Mouse (Mus musculus) lung, postnatal 0 days (tissue): ENCODE results near the gene Pitpnb. TPM values are rescaled to one million over a fixed set of nuclear protein-coding genes. Genes with fewer than 3 reads are reported as not detected.

Experiments used
- ATAC-seq: fragments of 200-750 bp; cut with Nextera tagmentation; 2 replicates; pipeline ENCODE4 v1.8.0; 2017; ENCODE audit warnings: moderate library complexity
- DNase-seq: peaks from one replicate; pipeline ENCODE4 v3.0.0-alpha.2; 2016; ENCODE audit warnings: low spot score
- H3K27ac ChIP-seq: fragments of 300-500 bp; sonication (generic); 2 replicates; pipeline ENCODE4 v1.5.1; 2014; ENCODE audit warnings: antibody characterized with exemption, mild to moderate bottlenecking, low read length, mixed read lengths
- H3K27me3 ChIP-seq: fragments of 300-500 bp; sonication (generic); replicated peaks from 2 replicates; pipeline ENCODE4 v1.6.1; 2014; ENCODE audit warnings: low read length, mixed read lengths; ENCODE audit not compliant: insufficient read depth
- H3K36me3 ChIP-seq: fragments of 300-500 bp; sonication (generic); 2 replicates; pipeline ENCODE4 v1.6.1; 2014; ENCODE audit warnings: low read length, mixed read lengths; ENCODE audit not compliant: insufficient read depth
- H3K4me1 ChIP-seq: fragments of 300-500 bp; sonication (generic); 2 replicates; pipeline ENCODE4 v1.6.1; 2014; ENCODE audit warnings: antibody characterized with exemption, low read depth, low read length, mixed read lengths; ENCODE audit not compliant: insufficient read depth
- H3K4me2 ChIP-seq: fragments of 300-500 bp; sonication (generic); replicated peaks from 2 replicates; pipeline ENCODE4 v1.6.1; 2014; ENCODE audit warnings: low read depth, mild to moderate bottlenecking, low read length, moderate library complexity, mixed read lengths
- H3K4me3 ChIP-seq: fragments of 300-500 bp; sonication (generic); 2 replicates; pipeline ENCODE4 v1.5.1; 2014; ENCODE audit warnings: low read depth, low read length
- H3K9ac ChIP-seq: fragments of 300-500 bp; sonication (generic); replicated peaks from 2 replicates; pipeline ENCODE4 v1.6.1; 2014; ENCODE audit warnings: low read depth, mild to moderate bottlenecking
- H3K9me3 ChIP-seq: fragments of 300-500 bp; sonication (generic); 2 replicates; pipeline ENCODE4 v1.6.1; 2016; ENCODE audit warnings: low read length, mixed read lengths
- CTCF ChIP-seq: IDR thresholded peaks from 2 replicates; pipeline ENCODE4 v1.5.1; 2016; ENCODE audit warnings: antibody characterized with exemption, mild to moderate bottlenecking
- EP300 ChIP-seq: IDR thresholded peaks from 2 replicates; pipeline ENCODE4 v1.6.1; 2016; ENCODE audit warnings: antibody characterized with exemption, mild to moderate bottlenecking, control low read depth
- WGBS: fragments of 180-500 bp; shearing (Covaris S2); extraction: QIAGEN DNeasy Blood & Tissue Kit; methylation state at CpG from one replicate; pipeline ENCODE4 v1.1.7; 2014; 5-methylcytosine and 5-hydroxymethylcytosine counted together
- polyA plus RNA-seq: library from polyadenylated mRNA; unstranded; fragments of >200 nt; fragmentation: Nextera tagmentation; extraction: Ambion mirVana; gene quantifications from 2 replicates; pipeline ENCODE4 v1.2.1, GENCODE M21; 2015

Pitpnb gene
- polyA plus RNA-seq, 1 experiment from 2014 or later: 56.4 TPM

DNA sequence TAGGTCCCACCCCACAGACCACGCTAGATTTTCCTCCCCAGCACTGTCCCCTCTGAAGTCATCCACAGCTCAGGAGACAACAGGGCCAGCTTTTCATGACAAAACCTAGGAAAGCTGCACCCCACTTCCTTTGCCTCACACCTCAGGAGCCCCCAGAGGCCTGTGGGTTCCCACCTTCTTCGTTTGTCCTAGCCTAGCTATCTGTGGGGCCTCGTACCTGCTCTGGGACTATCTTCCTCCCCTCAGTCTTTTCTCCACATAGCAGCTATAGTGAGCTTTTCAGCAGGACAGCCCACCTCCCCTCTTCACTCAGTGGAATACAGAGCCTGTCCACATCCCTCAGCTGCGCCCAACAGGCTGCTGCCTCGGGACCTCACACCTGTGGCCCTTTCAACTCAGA lies 32.8 kb upstream of the Pitpnb start:
- 62% methylated on average over 5 of the region's 5 CpGs for WGBS
- Histone ChIP-seq H3K36me3 (no peaks in the 10 kb centered on the region), H3K9me3 (no peaks in the 10 kb centered on the region), H3K4me3 (no peak overlapping the region), H3K4me2 (no peak overlapping the region), H3K9ac (no peak overlapping the region), H3K4me1 (no peaks in the 10 kb centered on the region), H3K27me3 (no peaks in the 10 kb centered on the region), H3K27ac (no peak overlapping the region)
- DNase-seq: no peak
- TF ChIP-seq CTCF (no peak), EP300 (no peak)
- no peak for ATAC-seq

DNA sequence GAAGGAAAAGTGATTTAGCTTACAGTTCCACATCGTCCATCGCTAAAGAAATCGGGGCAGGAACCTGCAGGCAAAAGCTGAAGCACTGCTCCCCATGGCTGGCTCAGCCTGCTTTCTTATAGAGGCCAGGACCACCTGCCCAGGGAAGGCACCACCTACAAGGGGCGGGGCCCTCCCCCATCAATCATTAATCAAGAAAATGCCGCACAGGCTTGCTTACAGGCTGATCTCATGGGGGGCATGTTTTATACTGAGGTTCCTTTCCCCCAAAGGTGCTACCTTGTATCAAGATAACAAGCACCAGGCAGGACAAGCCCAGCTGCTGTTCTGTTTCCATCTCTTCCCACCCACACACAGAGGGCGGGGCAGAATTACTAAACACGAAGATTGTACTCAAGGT lies 31.9 kb upstream of the Pitpnb start:
- TF ChIP-seq CTCF: no peak
- no peak for TF ChIP-seq EP300
- no peaks in the 10 kb centered on the region for H3K27me3 ChIP-seq
- H3K36me3 ChIP-seq: no peaks in the 10 kb centered on the region
- no peaks in the 10 kb centered on the region for H3K4me1 ChIP-seq
- H3K27ac ChIP-seq: no peak overlapping the region
- H3K4me3 ChIP-seq: no peak overlapping the region
- H3K4me2 ChIP-seq: no peak overlapping the region
- H3K9me3 ChIP-seq: no peaks in the 10 kb centered on the region
- DNase-seq (no peak), ATAC-seq (no peak)
- WGBS: 41% methylated on average over 7 of the region's 7 CpGs
- no peak overlapping the region for H3K9ac ChIP-seq

DNA sequence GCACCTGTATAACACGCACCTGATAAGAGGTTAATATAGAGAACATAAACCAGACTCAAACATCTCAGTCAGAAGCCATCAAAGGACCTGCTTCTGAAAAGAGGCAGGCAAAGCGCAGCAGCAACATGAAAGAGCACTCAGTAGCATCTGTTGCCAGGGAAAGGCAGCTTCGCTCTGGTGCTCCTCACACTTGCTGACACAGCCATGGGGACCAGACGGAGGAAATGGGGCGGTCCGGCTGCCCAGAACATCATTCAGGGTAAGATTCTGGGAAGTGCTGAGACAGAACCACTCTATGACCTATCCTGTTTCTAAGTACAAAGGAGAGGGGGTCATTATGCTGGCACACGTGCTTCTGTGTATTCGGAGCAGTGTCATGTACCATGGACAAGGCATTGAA lies 29.8 kb upstream of the Pitpnb start:
- no peaks in the 10 kb centered on the region for H3K27me3 ChIP-seq
- DNase-seq (no peak), ATAC-seq (no peak)
- H3K9me3 ChIP-seq: no peaks in the 10 kb centered on the region
- no peaks in the 10 kb centered on the region for H3K36me3 ChIP-seq
- no peak for TF ChIP-seq EP300
- TF ChIP-seq CTCF: no peak
- no peak overlapping the region for H3K4me3 ChIP-seq
- no peak overlapping the region for H3K9ac ChIP-seq
- no peak overlapping the region for H3K4me2 ChIP-seq
- 75% methylated on average over 8 of the region's 8 CpGs for WGBS
- H3K4me1 ChIP-seq: no peaks in the 10 kb centered on the region
- no peak overlapping the region for H3K27ac ChIP-seq

DNA sequence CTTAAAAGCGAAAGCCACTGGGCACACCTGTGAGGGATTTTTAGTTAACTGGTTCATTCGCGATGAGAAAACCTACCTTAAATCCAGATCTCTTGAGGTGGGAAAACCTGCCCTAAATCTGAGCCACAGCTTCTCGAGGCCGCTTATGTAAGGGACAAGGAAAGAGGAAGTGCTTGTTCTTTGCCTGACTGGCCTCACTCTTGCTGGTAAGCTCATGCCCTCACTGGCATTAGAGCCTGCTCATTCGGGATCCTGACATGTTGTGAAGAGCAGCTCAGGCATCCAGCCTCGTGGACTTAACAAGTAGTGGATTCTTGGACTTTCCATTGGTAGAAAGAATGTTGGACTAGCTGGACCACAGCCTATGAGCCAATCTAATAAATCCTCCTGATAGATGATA lies 28.8 kb upstream of the Pitpnb start:
- Histone ChIP-seq H3K4me2 (no peak overlapping the region), H3K4me1 (no peaks in the 10 kb centered on the region), H3K36me3 (no peaks in the 10 kb centered on the region), H3K27ac (no peak overlapping the region), H3K9me3 (no peaks in the 10 kb centered on the region), H3K27me3 (no peaks in the 10 kb centered on the region), H3K9ac (no peak overlapping the region), H3K4me3 (no peak overlapping the region)
- no peak for ATAC-seq
- no peak for TF ChIP-seq EP300
- no peak for TF ChIP-seq CTCF
- 62% methylated on average over 7 of the region's 7 CpGs for WGBS
- DNase-seq: no peak

DNA sequence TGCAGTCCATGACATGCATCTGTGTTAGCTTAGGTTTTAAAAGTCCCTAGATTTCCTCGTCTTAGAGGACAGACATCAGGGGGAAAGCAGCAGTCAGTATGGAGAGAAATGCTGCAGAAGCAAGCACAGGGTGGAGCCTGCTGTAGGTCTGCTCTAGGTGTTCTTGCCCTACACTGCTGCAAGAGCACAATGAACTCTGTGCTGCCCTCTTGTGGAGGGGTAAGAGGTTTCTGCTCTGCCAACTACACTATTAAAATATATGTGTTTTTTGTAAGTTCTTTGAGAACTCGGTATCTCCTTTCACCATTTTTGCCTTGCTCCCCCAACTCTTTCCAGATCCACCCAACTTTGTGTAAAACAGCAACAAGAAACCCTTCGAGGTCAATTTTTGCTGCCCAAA lies 25.8 kb upstream of the Pitpnb start:
- TF ChIP-seq CTCF: no peak; the same call in 1 of the 2 replicates
- TF ChIP-seq EP300: no peak
- no peak overlapping the region for H3K4me3 ChIP-seq
- no peak for ATAC-seq

DNA sequence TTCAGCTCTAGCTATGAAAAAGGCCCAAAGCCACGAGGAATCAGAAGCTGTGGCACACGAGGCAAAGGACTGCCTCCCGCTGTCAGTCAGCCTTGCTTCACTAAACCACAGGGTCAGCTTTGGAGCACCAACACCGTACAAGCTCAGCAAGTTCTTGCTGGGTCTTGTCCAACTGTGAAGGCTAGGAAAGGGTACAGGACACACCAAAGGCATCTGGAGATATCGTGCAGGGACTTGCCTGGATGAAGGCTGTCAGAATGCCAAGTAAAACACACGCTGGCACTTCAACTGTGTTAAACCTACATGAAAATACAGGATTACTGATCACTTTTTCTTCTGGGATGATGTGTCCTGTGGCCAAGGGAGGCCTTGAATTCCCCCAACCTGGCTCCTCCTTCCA lies 20.4 kb upstream of the Pitpnb start:
- no peaks in the 10 kb centered on the region for H3K4me1 ChIP-seq
- H3K36me3 ChIP-seq: no peaks in the 10 kb centered on the region
- TF ChIP-seq EP300: no peak
- no peak for TF ChIP-seq CTCF
- WGBS: 48% methylated on average over 6 of the region's 6 CpGs
- no peak overlapping the region for H3K4me2 ChIP-seq
- no peak overlapping the region for H3K9ac ChIP-seq
- no peak overlapping the region for H3K27ac ChIP-seq
- H3K4me3 ChIP-seq: no peak overlapping the region
- H3K9me3 ChIP-seq: no peaks in the 10 kb centered on the region
- no peaks in the 10 kb centered on the region for H3K27me3 ChIP-seq
- DNase-seq (no peak), ATAC-seq (no peak)

More for the DNA sequence above, 25.8 kb upstream of the Pitpnb start:
- Histone ChIP-seq H3K9me3 (no peaks in the 10 kb centered on the region), H3K27me3 (no peaks in the 10 kb centered on the region), H3K27ac (no peak overlapping the region), H3K4me1 (no peaks in the 10 kb centered on the region), H3K4me2 (no peak overlapping the region), H3K9ac (no peak overlapping the region), H3K36me3 (no peaks in the 10 kb centered on the region)
- 88% methylated on average over 3 of the region's 3 CpGs for WGBS
- DNase-seq: no peak

DNA sequence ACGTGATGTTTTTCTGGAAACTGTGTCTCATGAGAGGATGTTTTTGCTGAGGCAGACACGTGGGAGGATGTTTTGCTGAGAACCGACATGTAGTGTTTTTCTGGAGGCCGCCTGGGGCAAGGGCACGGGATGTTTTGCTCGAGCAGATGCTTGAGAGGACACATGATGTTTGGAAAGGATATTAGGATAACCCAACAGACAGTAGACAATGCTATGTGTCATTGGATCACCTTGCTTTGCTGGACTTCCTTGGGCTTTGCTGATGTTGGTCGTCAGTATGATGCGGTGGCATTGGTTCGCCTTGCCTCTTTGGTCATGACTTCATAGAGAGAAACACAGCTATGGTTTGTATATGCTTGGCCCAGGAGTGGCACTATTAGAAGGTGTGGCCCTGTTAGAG lies 16.7 kb upstream of the Pitpnb start:
- no peak overlapping the region for H3K4me2 ChIP-seq
- no peak for TF ChIP-seq EP300
- TF ChIP-seq CTCF: no peak
- H3K4me1 ChIP-seq: no peaks in the 10 kb centered on the region
- ATAC-seq: no peak
- H3K4me3 ChIP-seq: no peak overlapping the region
- no peaks in the 10 kb centered on the region for H3K9me3 ChIP-seq
- no peaks in the 10 kb centered on the region for H3K27me3 ChIP-seq
- no peaks in the 10 kb centered on the region for H3K36me3 ChIP-seq
- no peak overlapping the region for H3K27ac ChIP-seq
- H3K9ac ChIP-seq: no peak overlapping the region
- WGBS: 82% methylated on average over 9 of the region's 9 CpGs
- no peak for DNase-seq
